Mouse (Mus musculus) lung, embryonic 14.5 days (tissue): ENCODE data around the gene Xpr1. TPM values are rescaled to one million over a fixed set of nuclear protein-coding genes. Genes with fewer than 3 reads are reported as not detected.
"Not testable (repeated sequence)": the region's sequence is repeated elsewhere in the genome, so short reads cannot be mapped to it uniquely, and the experiment has no call there.

Source experiments
- ATAC-seq: fragments of 200-750 bp; cut with Nextera tagmentation; 2 replicates; pipeline ENCODE4 v1.8.0; 2017; ENCODE audit warnings: mild to moderate bottlenecking, moderate TSS enrichment, moderate library complexity; ENCODE audit not compliant: insufficient read depth
- DNase-seq: peaks from one replicate; pipeline ENCODE4 v3.0.0-alpha.2; 2015
- H3K27ac ChIP-seq: fragments of 300-500 bp; sonication (generic); 2 replicates; pipeline ENCODE4 v1.5.1; 2014; ENCODE audit warnings: low read depth, mild to moderate bottlenecking, moderate library complexity
- H3K27me3 ChIP-seq: fragments of 300-500 bp; sonication (generic); 2 replicates; pipeline ENCODE4 v1.6.1; 2014; ENCODE audit warnings: low read length, control low read depth; ENCODE audit not compliant: insufficient read depth
- H3K36me3 ChIP-seq: fragments of 300-500 bp; sonication (generic); 2 replicates; pipeline ENCODE4 v1.6.1; 2014; ENCODE audit warnings: control low read depth; ENCODE audit not compliant: insufficient read depth
- H3K4me1 ChIP-seq: fragments of 300-500 bp; sonication (generic); 2 replicates; pipeline ENCODE4 v1.6.1; 2014; ENCODE audit warnings: antibody characterized with exemption, control low read depth; ENCODE audit not compliant: insufficient read depth
- H3K4me2 ChIP-seq: fragments of 300-500 bp; sonication (generic); 2 replicates; pipeline ENCODE4 v1.6.1; 2014; ENCODE audit warnings: mild to moderate bottlenecking
- H3K4me3 ChIP-seq: fragments of 300-500 bp; sonication (generic); 2 replicates; pipeline ENCODE4 v1.5.1; 2014; ENCODE audit warnings: low read depth, low read length
- H3K9ac ChIP-seq: fragments of 300-500 bp; sonication (generic); 2 replicates; pipeline ENCODE4 v1.6.1; 2014
- H3K9me3 ChIP-seq: fragments of 300-500 bp; sonication (generic); 2 replicates; pipeline ENCODE4 v1.6.1; 2016; ENCODE audit warnings: low read depth, low read length, control low read depth
- CTCF ChIP-seq: IDR thresholded peaks from 2 replicates; pipeline ENCODE4 v1.5.1; 2016; ENCODE audit warnings: antibody characterized with exemption, low read depth
- WGBS: fragments of 180-500 bp; shearing (Covaris S2); extraction: QIAGEN DNeasy Blood & Tissue Kit; methylation state at CpG from one replicate; pipeline ENCODE4 v1.1.7; 2014; 5-methylcytosine and 5-hydroxymethylcytosine counted together
- polyA plus RNA-seq: library from polyadenylated mRNA; unstranded; fragments of >200 nt; fragmentation: Nextera tagmentation; extraction: Ambion mirVana; gene quantifications from 2 replicates; pipeline ENCODE4 v1.2.1, GENCODE M21; 2014

Gene Xpr1
- polyA plus RNA-seq, 1 experiment from 2014 or later, result 6.8 TPM

DNA sequence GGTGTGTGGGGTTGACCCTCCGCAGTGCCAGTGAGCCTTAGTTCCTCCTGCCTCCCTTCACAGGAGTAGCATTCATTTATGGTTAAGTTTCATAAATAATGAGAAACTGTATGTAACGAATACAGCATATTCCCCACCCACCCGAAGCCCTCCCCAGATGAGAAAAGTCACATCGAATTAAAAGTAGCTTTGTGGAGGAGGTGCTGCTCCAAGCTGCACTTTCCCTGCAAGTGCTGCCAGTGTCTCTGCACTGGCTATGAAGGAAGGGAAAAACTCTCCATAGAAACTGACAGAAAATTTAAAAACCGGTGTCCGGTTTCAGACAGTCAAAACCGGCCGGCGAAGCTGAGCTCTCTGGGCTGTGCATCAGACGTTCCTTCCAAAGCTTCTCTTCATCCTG lies 136.9 kb downstream of the Xpr1 start:
- H3K27ac ChIP-seq, result no peak overlapping the region
- WGBS, result 45% methylated on average over 10 of the region's 10 CpGs
- H3K4me2 ChIP-seq, result no peak overlapping the region
- H3K9me3 ChIP-seq, result no peaks in the 10 kb centered on the region
- no peak for TF ChIP-seq CTCF
- ATAC-seq (no peak), DNase-seq (peak; percentile 44)
- no peaks in the 10 kb centered on the region for H3K4me1 ChIP-seq
- 0 out of 2 replicates have a peak, but pooled peaks cover 10% of the 10 kb centered on the region for H3K36me3 ChIP-seq
- H3K4me3 ChIP-seq, result no peak overlapping the region
- no peaks in the 10 kb centered on the region for H3K27me3 ChIP-seq
- H3K9ac ChIP-seq, result no peak overlapping the region

DNA sequence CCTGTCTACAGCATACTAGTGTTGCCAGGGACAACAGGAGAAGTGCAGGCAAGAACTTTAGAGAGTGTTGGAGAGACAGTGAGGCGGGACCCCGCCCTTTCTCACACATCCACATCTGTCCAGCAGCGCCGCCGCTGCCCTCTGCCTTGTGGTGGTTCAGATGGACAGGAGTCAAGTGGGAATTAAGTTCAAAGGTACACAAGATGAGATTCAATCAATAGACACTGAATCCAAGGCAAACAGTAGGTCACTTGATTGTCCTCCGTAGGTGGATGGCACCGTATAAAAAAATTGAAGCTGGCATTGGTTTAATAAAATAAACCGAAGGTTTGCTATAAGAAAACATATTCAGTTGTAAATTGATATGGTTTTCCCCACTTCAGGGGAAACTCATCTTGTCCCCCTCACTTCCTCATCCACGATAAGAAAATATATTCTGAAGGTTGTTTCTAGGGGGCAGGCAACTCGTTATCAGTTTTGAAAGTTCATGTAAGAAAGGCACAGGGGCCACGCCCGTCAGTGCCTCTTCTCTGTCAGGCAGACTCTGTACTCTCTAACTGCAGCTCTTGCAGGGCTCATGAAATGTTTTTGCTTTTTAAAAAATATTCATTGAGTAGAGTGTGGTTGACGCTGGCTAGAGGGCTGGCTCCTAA lies 140.7 kb downstream of the Xpr1 start:
- 54% methylated on average over 13 of the region's 13 CpGs for WGBS
- Histone ChIP-seq H3K36me3 (no peaks in the 10 kb centered on the region), H3K9ac (no peak overlapping the region), H3K4me2 (no peak overlapping the region), H3K9me3 (no peaks in the 10 kb centered on the region), H3K4me1 (no peaks in the 10 kb centered on the region), H3K27me3 (no peaks in the 10 kb centered on the region), H3K27ac (no peak overlapping the region), H3K4me3 (no peak overlapping the region)
- TF ChIP-seq CTCF, result no peak
- DNase-seq (no peak), ATAC-seq (no peak)

DNA sequence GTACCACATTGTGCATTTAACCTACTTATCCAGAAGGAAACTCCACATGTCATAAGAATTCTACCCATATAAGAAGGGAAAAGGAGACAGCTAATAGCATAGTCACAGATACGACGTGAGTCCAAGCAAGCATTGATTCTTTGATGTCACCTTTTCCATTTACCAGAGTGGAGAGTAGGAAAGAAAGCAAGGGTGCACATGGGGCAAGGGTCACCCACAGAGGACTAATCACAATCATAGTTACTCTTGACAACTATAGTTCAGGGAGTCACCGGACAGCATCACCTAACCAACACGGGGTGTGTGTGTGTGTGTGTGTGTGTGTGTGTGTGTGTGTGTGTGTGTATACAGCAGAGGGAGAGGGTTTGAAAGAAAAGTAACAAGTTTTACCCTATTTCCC lies 141.4 kb downstream of the Xpr1 start:
- Histone ChIP-seq H3K4me1 (no peaks in the 10 kb centered on the region), H3K4me3 (no peak overlapping the region), H3K27ac (no peak overlapping the region), H3K9ac (no peak overlapping the region), H3K27me3 (no peaks in the 10 kb centered on the region), H3K36me3 (no peaks in the 10 kb centered on the region), H3K4me2 (no peak overlapping the region), H3K9me3 (no peaks in the 10 kb centered on the region)
- no peak for DNase-seq
- no peak for TF ChIP-seq CTCF
- 69% methylated on average over 4 of the region's 4 CpGs for WGBS
- ATAC-seq, result no peak

DNA sequence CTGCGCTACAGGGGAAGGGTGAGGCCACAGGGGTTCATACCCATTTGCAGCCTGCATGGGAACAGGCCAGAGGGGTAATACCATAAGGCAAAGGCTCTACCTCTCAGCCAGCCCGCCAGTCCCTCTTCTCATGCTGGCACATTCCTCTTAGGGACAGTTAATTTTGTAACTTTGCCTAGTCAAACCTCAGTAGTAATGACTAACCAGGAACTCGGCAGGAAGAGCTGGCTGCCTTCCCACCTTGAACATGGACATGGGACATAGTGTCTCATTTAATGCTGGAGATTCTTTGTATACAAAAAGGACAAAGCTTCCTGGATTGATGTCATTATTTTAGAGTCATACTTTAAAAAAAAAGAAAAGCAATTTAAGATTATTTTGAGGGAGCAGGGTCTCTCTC lies 142.2 kb downstream of the Xpr1 start:
- ATAC-seq (no peak), DNase-seq (no peak)
- Histone ChIP-seq H3K9me3 (no peaks in the 10 kb centered on the region), H3K9ac (no peak overlapping the region), H3K4me3 (no peak overlapping the region), H3K4me1 (no peaks in the 10 kb centered on the region), H3K27me3 (no peaks in the 10 kb centered on the region), H3K27ac (no peak overlapping the region), H3K4me2 (no peak overlapping the region), H3K36me3 (no peaks in the 10 kb centered on the region)
- WGBS, result 79% methylated on average over 3 of the region's 3 CpGs
- TF ChIP-seq CTCF, result no peak

DNA sequence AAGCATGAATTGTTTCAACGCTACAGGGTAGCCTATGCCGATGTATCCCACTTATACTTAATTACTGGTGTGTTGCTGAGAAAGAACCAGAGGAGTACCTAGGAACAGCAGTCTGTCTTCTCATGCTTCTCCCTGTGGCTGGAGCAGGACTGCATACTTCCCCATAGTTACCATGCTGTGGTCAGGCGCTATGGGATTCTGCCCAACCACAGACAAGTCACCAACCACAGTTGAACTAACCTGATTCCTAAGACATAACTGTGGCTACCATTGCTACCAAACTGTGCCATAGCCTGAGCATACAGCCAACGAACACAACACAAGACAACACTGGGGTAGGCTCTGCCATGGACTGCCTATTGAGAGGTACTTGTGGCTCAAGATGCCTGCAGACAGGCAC lies 144.3 kb downstream of the Xpr1 start:
- DNase-seq, result no peak
- no peak overlapping the region for H3K4me2 ChIP-seq
- no peaks in the 10 kb centered on the region for H3K9me3 ChIP-seq
- H3K4me3 ChIP-seq, result no peak overlapping the region
- no peaks in the 10 kb centered on the region for H3K4me1 ChIP-seq
- no peak for TF ChIP-seq CTCF
- no peak for ATAC-seq
- WGBS, result 91% methylated on average over 4 of the region's 4 CpGs
- no peak overlapping the region for H3K27ac ChIP-seq
- H3K36me3 ChIP-seq, result no peaks in the 10 kb centered on the region
- H3K27me3 ChIP-seq, result no peaks in the 10 kb centered on the region
- no peak overlapping the region for H3K9ac ChIP-seq

DNA sequence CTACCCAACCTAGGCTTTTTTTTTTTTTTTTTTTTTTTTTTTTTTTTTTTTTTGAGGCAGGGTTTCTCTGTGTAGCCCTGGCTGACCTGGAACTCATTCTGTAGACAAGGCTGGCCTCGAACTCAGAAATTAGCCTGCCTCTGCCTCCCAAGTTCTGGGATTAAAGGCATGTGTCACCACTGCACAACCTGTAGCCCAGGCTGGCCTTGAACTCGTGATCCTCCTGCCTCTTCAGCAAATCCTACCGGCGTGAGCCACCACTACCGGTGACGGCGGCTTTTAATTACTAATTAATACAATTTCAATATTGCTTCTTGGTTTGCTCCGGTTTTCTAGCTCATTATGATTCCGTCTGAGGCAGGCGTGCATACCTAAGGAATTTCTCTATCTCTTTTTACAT lies 154.7 kb downstream of the Xpr1 start:
- not testable (repeated sequence) for H3K9me3 ChIP-seq, H3K27ac ChIP-seq, H3K9ac ChIP-seq, H3K4me2 ChIP-seq, H3K4me3 ChIP-seq, DNase-seq, H3K27me3 ChIP-seq, H3K4me1 ChIP-seq, ATAC-seq, H3K36me3 ChIP-seq
- WGBS, result 93% methylated on average over 10 of the region's 10 CpGs

DNA sequence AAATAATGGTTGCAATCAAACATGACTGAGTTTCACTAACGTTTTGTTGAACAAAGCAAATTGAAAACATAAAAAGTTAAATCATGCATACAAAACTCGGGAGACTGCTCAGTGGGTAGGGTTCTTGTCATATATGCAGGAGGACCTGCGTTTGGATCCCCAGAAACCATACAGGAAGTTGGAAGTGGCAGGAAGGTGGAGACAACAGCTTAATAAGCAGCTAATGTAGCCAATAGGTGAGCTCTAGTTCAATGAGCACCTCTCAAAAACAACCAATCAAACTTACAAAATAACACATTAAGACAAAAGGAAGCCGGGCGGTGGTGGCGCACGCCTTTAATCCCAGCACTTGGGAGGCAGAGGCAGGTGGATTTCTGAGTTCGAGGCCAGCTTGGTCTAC lies 162.9 kb downstream of the Xpr1 start:
- H3K27ac ChIP-seq, result no peak overlapping the region
- no peak overlapping the region for H3K4me3 ChIP-seq
- H3K27me3 ChIP-seq, result no peaks in the 10 kb centered on the region
- no peak overlapping the region for H3K4me2 ChIP-seq
- H3K4me1 ChIP-seq, result no peaks in the 10 kb centered on the region
- no peaks in the 10 kb centered on the region for H3K9me3 ChIP-seq
- H3K36me3 ChIP-seq, result no peaks in the 10 kb centered on the region
- no peak for TF ChIP-seq CTCF
- DNase-seq, result no peak
- no peak overlapping the region for H3K9ac ChIP-seq
- WGBS, result 87% methylated on average over 8 of the region's 8 CpGs
- no peak for ATAC-seq

DNA sequence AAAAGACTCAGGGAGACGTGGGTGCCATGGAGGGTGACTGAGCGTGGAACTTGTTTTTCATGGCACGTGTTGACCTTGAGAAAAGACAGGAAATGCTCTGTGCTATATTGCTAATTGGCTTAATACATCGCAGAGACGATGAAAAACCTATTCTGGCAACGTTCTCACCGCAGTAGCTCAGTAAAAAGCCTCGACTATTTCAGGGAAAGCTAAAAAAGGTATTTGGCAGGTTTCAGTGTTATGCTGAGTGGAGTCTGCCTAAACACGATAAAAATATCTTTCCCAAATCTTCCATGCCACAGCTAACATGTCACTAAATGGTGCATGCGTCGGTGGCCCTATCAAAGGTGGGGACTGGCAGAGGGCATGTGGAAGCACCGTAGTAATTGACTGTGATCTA lies 164.1 kb downstream of the Xpr1 start:
- no peak for ATAC-seq

More for the DNA sequence above, 164.1 kb downstream of the Xpr1 start:
- DNase-seq, result no peak
- H3K36me3 ChIP-seq, result no peaks in the 10 kb centered on the region
- no peaks in the 10 kb centered on the region for H3K4me1 ChIP-seq
- no peak overlapping the region for H3K9ac ChIP-seq
- H3K4me2 ChIP-seq, result no peak overlapping the region
- no peaks in the 10 kb centered on the region for H3K27me3 ChIP-seq
- H3K4me3 ChIP-seq, result no peak overlapping the region
- H3K27ac ChIP-seq, result no peak overlapping the region
- no peaks in the 10 kb centered on the region for H3K9me3 ChIP-seq
- TF ChIP-seq CTCF, result no peak
- 66% methylated on average over 12 of the region's 12 CpGs for WGBS
